Mouse (Mus musculus) hindbrain, embryonic 11.5 days (tissue): ENCODE data around the gene Ncapd2. TPM values are rescaled to one million over a fixed set of nuclear protein-coding genes. Genes with fewer than 3 reads are reported as not detected.
"Not testable (repeated sequence)": the region's sequence is repeated elsewhere in the genome, so short reads cannot be mapped to it uniquely, and the experiment has no call there.

Experiments
- ATAC-seq: fragments of 200-750 bp; cut with Nextera tagmentation; 2 replicates; pipeline ENCODE4 v1.8.0; 2017; ENCODE audit warnings: mild to moderate bottlenecking, moderate TSS enrichment, moderate library complexity; ENCODE audit not compliant: low FRiP score
- DNase-seq: peaks from one replicate; pipeline ENCODE4 v3.0.0-alpha.2; 2015; ENCODE audit warnings: low spot score
- H3K27ac ChIP-seq: fragments of 300-500 bp; sonication (generic); 2 replicates; pipeline ENCODE4 v1.5.1; 2014; ENCODE audit warnings: mild to moderate bottlenecking, low read depth, low read length
- H3K27me3 ChIP-seq: fragments of 300-500 bp; sonication (generic); 2 replicates; pipeline ENCODE4 v1.6.1; 2014; ENCODE audit warnings: mild to moderate bottlenecking, low read length, moderate library complexity, mixed read lengths; ENCODE audit not compliant: control insufficient read depth, insufficient read depth
- H3K36me3 ChIP-seq: fragments of 300-500 bp; sonication (generic); 2 replicates; pipeline ENCODE4 v1.6.1; 2014; ENCODE audit warnings: mild to moderate bottlenecking, low read length, moderate library complexity, mixed read lengths; ENCODE audit not compliant: control insufficient read depth, insufficient read depth
- H3K4me1 ChIP-seq: fragments of 300-500 bp; sonication (generic); replicated peaks from 2 replicates; pipeline ENCODE4 v1.6.1; 2014; ENCODE audit warnings: low read length, mixed read lengths; ENCODE audit not compliant: control insufficient read depth, insufficient read depth
- H3K4me2 ChIP-seq: fragments of 300-500 bp; sonication (generic); replicated peaks from 2 replicates; pipeline ENCODE4 v1.6.1; 2014; ENCODE audit warnings: mild to moderate bottlenecking, low read depth, low read length
- H3K4me3 ChIP-seq: fragments of 300-500 bp; sonication (generic); 2 replicates; pipeline ENCODE4 v1.5.1; 2014; ENCODE audit warnings: low read depth, low read length
- H3K9ac ChIP-seq: fragments of 300-500 bp; sonication (generic); 2 replicates; pipeline ENCODE4 v1.6.1; 2014; ENCODE audit warnings: low read depth, low read length
- H3K9me3 ChIP-seq: fragments of 300-500 bp; sonication (generic); 2 replicates; pipeline ENCODE4 v1.6.1; 2016; ENCODE audit warnings: low read length; ENCODE audit not compliant: control insufficient read depth
- WGBS: fragments of 180-500 bp; shearing (Covaris S2); extraction: QIAGEN DNeasy Blood & Tissue Kit; methylation state at CpG from one replicate; pipeline ENCODE4 v1.1.7; 2014; 5-methylcytosine and 5-hydroxymethylcytosine counted together
- polyA plus RNA-seq: library from polyadenylated mRNA; unstranded; fragments of >200 nt; fragmentation: Nextera tagmentation; extraction: Ambion mirVana; gene quantifications from 2 replicates; pipeline ENCODE4 v1.2.1, GENCODE M21; 2014

Ncapd2 gene
- polyA plus RNA-seq, 1 experiment from 2014 or later = 110 TPM

DNA sequence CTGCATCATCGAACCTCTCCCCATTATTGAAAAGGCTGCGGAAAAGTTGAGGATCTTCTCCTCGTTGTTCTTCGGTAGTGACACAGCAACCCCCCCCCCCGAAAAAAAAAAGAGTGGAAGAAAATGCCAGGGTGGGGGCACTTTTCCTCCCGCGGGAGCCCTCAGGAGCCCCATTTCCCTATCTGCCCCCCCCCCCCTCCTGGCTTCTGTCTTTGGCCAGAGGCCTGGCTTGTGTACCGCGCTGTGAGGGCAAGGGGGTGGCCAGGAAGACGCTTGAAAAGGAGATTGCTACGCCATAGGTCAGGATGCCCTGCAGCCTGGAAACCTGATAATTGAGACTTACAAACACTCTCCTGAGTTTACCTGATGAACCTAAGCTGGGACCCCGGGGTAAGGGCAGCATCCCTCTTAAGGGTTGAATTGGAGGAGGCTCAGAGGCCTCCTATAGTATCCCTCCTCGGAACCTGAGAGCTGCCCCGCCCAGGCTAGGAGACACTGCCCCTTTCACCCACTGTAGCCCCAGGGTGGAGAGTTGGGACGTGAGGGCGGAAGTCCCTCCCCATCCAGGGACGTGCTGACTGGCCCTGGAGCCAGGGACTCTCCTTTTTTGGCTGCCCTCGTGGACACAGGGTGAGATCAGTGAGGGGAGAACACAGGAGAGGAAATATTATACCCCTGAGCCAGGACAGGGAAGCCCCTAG is 25.3 kb downstream of the Ncapd2 start, which contains the start of gene Gapdh:
Gapdh (minus strand) TSS at position 417 of the 701 bp plus-strand sequence.
- H3K4me1 ChIP-seq = peaks cover 26% of the 10 kb centered on the region
- ATAC-seq (peak; percentile 17; the same call in 1 of the 2 replicates), DNase-seq (peak; percentile 67)
- no peaks in the 10 kb centered on the region for H3K27me3 ChIP-seq
- H3K9me3 ChIP-seq = no peaks in the 10 kb centered on the region
- under 1% methylated on average over 18 of the region's 18 CpGs for WGBS
- peak within 1 kb of the TSS; percentile 98 for H3K9ac ChIP-seq
- H3K36me3 ChIP-seq = peaks cover 10% of the 10 kb centered on the region
- peak within 1 kb of the TSS; percentile 94 for H3K4me3 ChIP-seq
- H3K4me2 ChIP-seq = peak within 1 kb of the TSS; percentile 95
- H3K27ac ChIP-seq = peak within 1 kb of the TSS; percentile 91

DNA sequence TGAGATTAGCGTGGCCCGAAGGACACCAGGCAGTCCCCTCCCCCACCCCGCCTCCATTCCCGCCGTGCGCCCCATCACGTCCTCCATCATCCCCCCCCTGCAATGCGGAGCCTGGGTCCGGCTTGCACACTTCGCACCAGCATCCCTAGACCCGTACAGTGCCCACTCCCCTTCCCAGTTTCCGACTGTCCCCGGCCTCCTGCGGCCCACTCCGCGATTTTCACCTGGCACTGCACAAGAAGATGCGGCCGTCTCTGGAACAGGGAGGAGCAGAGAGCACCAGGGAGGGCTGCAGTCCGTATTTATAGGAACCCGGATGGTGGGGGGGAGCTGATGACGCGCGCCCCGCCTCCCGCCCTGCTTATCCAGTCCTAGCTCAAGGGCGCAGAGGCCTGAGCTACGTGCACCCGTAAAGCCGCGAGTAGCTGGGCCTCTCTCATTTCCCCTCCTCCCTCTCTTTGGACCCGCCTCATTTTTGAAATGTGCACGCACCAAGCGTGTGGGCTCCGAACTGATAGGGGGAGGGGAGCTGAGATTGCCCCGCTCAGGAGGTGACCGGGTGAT is 26.1 kb downstream of the Ncapd2 start:
- peaks cover 10% of the 10 kb centered on the region for H3K36me3 ChIP-seq
- H3K4me1 ChIP-seq = peaks cover 26% of the 10 kb centered on the region
- under 1% methylated on average over 35 of the region's 36 CpGs for WGBS

DNA sequence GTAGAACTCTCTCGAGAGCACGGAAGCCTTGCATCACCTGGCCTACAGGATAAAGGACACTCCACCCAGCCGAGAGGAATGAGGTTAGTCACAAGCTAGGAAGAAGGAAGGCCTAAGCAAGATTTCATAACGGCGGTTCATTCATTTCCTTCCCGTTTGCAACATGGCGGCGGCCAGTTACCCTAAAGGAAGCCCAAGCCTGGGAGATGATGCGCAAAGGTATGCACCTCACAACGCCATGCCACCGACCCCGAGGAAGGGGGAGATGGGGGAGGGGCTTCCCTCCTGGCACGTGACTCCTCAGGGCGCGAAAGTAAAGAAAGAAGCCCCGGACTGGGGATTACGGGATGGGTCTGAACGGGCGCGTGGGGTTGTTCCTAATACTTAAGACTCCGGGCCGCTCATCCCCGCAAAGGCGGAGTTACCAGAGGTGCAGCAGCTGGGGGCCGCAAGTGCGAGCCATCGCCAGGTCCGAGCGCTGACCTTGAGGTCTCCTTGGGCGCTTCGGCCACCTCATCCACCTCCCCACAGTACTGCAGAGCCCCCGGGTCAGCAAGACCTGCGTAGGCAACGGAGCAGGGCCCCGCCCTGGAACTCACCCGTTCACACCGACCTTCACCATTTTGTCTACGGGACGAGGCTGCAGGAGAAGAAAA is 26.7 kb downstream of the Ncapd2 start:
- Histone ChIP-seq H3K4me2 (peak overlapping the region; percentile 95), H3K36me3 (peaks cover 10% of the 10 kb centered on the region), H3K9ac (peak overlapping the region; percentile 98), H3K4me1 (peaks cover 26% of the 10 kb centered on the region), H3K27ac (peak overlapping the region; percentile 91), H3K4me3 (peak overlapping the region; percentile 94), H3K9me3 (no peaks in the 10 kb centered on the region), H3K27me3 (no peaks in the 10 kb centered on the region)
- peak; percentile 48 for ATAC-seq
- WGBS = under 1% methylated on average over 39 of the region's 39 CpGs
- peak; percentile 88 for DNase-seq

More for the DNA sequence above, 26.1 kb downstream of the Ncapd2 start:
- Histone ChIP-seq H3K27me3 (no peaks in the 10 kb centered on the region), H3K4me2 (peak overlapping the region; percentile 95), H3K9me3 (no peaks in the 10 kb centered on the region), H3K9ac (peak overlapping the region; percentile 98), H3K27ac (peak overlapping the region; percentile 91), H3K4me3 (peak overlapping the region; percentile 94)
- DNase-seq = peak; percentile 96
- ATAC-seq = peak; percentile 91

DNA sequence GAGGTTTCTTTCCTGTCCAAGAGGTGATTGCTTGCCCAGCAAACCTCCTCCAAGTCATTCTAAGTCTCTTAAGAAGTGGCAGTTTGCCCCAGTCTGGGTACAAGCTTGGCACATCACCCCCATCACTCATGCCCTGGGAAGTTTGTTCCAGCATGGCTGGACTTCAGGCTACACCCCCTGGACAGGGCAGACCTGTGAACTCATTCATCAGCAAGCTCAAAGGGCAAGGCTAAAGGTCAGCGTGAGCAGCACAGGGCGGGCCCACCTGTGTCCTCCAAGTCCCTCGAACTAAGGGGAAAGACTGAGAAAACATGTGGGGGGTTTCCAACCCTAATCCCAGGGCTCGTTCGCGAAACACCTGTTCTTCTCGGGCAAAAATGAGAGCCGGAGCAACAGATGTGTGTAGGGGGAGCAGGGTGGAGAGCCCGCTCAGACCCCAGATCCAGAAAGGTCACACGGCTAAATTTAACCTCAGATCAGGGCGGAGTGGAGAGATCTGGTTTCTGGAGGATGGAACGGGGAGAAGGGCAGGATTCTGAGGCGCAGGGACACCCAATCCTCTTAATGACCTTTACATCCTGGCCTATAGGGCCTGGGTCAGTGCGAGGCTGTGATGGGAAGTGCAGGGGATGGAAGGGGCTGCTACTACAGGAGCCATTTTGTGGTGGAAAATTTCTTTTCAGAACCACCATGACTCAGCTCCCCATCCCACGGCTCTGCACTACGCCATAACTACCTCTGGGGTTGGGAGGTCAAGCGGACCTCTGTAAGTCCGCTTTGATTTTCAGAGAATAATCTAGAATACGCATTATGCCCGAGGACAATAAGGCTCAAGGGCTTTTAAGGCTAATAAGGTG is 27.5 kb downstream of the Ncapd2 start:
- DNase-seq (peak; percentile 48), ATAC-seq (no peak)
- Histone ChIP-seq H3K4me1 (peaks cover 26% of the 10 kb centered on the region), H3K36me3 (peaks cover 11% of the 10 kb centered on the region), H3K27ac (peak overlapping the region; percentile 91), H3K27me3 (no peaks in the 10 kb centered on the region), H3K9ac (peak overlapping the region; percentile 98), H3K9me3 (no peaks in the 10 kb centered on the region), H3K4me3 (peak overlapping the region; percentile 94), H3K4me2 (peak overlapping the region; percentile 95)
- WGBS = 7% methylated on average over 20 of the region's 20 CpGs

DNA sequence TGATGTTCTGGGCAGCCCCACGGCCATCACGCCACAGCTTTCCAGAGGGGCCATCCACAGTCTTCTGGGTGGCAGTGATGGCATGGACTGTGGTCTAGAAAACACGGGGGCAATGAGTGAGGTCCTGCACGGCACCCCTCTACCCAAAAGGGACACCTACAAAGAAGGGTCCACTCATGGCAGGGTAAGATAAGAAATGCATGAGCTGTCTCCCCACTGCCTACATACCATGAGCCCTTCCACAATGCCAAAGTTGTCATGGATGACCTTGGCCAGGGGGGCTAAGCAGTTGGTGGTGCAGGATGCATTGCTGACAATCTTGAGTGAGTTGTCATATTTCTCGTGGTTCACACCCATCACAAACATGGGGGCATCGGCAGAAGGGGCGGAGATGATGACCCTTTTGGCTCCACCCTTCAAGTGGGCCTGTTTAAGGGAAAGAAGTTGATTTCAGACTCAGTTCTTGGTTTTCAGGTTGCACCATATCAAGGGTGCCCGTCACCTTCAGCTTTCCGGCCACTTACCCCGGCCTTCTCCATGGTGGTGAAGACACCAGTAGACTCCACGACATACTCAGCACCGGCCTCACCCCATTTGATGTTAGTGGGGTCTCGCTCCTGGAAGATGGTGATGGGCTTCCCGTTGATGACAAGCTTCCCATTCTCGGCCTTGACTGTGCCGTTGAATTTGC is 28.7 kb downstream of the Ncapd2 start:
- 76% methylated on average over 11 of the region's 16 CpGs for WGBS
- peaks cover 15% of the 10 kb centered on the region for H3K36me3 ChIP-seq
- DNase-seq, H3K9ac ChIP-seq, ATAC-seq, H3K9me3 ChIP-seq, H3K4me2 ChIP-seq, H3K27ac ChIP-seq, H3K27me3 ChIP-seq, H3K4me3 ChIP-seq: not testable (repeated sequence)
- peaks cover 26% of the 10 kb centered on the region for H3K4me1 ChIP-seq

DNA sequence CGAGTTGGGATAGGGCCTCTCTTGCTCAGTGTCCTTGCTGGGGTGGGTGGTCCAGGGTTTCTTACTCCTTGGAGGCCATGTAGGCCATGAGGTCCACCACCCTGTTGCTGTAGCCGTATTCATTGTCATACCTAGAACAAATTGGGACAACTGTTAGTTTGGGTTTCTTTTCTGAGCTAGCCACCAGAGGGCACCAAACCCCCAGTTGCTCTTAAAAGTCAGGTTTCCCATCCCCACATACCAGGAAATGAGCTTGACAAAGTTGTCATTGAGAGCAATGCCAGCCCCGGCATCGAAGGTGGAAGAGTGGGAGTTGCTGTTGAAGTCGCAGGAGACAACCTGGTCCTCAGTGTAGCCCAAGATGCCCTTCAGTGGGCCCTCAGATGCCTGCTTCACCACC is 29.5 kb downstream of the Ncapd2 start:
- WGBS = 9% methylated on average over 3 of the region's 5 CpGs
- H3K4me1 ChIP-seq = peaks cover 20% of the 10 kb centered on the region
- peak; percentile 80 for DNase-seq
- ATAC-seq, H3K27ac ChIP-seq, H3K4me2 ChIP-seq, H3K4me3 ChIP-seq, H3K9me3 ChIP-seq, H3K27me3 ChIP-seq, H3K9ac ChIP-seq: not testable (repeated sequence)
- H3K36me3 ChIP-seq = peaks cover 12% of the 10 kb centered on the region

DNA sequence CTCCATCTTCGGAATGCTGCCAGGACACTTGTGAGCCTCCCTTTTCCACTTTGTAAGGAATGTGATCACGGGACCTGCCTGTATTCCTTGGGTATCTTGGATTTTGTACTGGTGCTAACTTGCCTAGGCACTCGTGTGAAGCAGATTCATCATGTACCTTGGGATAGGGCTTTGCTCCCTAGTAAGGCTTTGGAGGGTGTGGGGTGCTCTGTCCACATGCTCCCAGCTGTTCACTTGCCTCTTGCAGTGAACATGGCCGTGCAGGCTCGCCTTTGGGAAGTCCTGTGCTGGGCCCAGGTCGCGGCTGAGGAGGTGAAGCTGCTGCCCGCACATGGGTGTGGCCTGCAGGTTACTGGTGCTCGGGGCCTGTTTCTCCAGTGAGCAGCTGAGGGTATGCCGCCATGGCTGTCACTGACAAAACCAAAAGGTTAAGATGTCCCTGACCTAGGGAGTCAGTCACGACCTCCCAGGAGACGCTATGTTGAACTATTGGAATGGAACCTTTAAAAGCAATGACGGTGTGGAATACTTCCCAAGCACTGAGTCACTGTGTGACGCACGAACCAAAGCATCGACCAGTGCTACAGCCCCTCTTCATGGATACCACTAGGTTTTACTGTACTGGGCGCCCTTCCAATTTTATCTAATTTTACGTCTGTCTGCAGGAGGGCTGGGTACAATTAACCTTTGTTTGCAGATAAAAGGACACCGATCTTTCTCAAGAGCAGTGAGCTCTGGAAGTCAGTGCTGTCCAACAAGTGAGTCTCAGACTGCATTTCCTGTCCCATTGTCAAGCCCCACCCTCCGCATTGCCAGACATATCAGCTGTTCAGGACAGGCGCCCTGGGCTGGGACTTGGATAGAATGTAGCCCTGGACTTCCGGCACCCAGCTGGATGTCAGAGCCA is 30.4 kb downstream of the Ncapd2 start:
- H3K4me1 ChIP-seq = peaks cover 12% of the 10 kb centered on the region
- H3K9ac ChIP-seq = no peak overlapping the region
- peaks cover 12% of the 10 kb centered on the region for H3K36me3 ChIP-seq
- no peak overlapping the region for H3K4me2 ChIP-seq
- no peaks in the 10 kb centered on the region for H3K27me3 ChIP-seq
- peak; percentile 59 for DNase-seq
- no peak overlapping the region for H3K4me3 ChIP-seq
- ATAC-seq = no peak
- H3K9me3 ChIP-seq = no peaks in the 10 kb centered on the region
- H3K27ac ChIP-seq = 0 out of 2 replicates have a peak overlapping the region, but pooled peaks have one; percentile 24
- 18% methylated on average over 22 of the region's 22 CpGs for WGBS
